Mouse (Mus musculus): ENCODE data around the gene Bub1. TPM values are rescaled to one million over a fixed set of nuclear protein-coding genes. Genes with fewer than 3 reads are reported as not detected.

Bub1 gene
- polyA plus RNA-seq, 1 experiment from 2014 or later: 109 TPM

- H3K27ac ChIP-seq (replicated peaks): peak overlapping the region; percentile 87
- H3K36me3 ChIP-seq: peaks cover 24% of the 10 kb centered on the region
- H3K9me3 ChIP-seq (replicated peaks): no peaks in the 10 kb centered on the region
- DNase-seq (ENCODE audit: low spot score): no peak
- H3K4me3 ChIP-seq: peak overlapping the region; percentile 86
- peaks cover 5% of the 10 kb centered on the region for H3K27me3 ChIP-seq (ENCODE audit: low read depth, poor library complexity, severe bottlenecking)
- H3K4me1 ChIP-seq: peaks cover 20% of the 10 kb centered on the region
- WGBS: 45% methylated on average over 11 of the region's 11 CpGs
Measured at GRCm38 (mm10) chr2:127832103-127832832, 603 bp upstream of the Bub1 start.

- Histone ChIP-seq H3K27ac (replicated peaks) (peak within 1 kb of the TSS; percentile 96), H3K9me3 (replicated peaks) (no peaks in the 10 kb centered on the region), H3K27me3 (ENCODE audit: low read depth, poor library complexity, severe bottlenecking) (no peaks in the 10 kb centered on the region), H3K4me1 (peaks cover 38% of the 10 kb centered on the region), H3K36me3 (no peaks in the 10 kb centered on the region), H3K4me3 (peak within 1 kb of the TSS; percentile 74)
- peak; percentile 89 for DNase-seq (ENCODE audit: low spot score)
- under 1% methylated on average over 37 of the region's 37 CpGs for WGBS
Measured at GRCm38 (mm10) chr2:127791919-127792603, 39.6 kb downstream of the Bub1 start, which contains the start of gene Mtln. Gene Mtln (minus strand): TSS chr2:127792488.

GRCm38 (mm10) chr2:127789651-127790270, 41.9 kb downstream of the Bub1 start:
- Histone ChIP-seq H3K27me3 (ENCODE audit: low read depth, poor library complexity, severe bottlenecking) (no peaks in the 10 kb centered on the region), H3K4me3 (peak overlapping the region; percentile 75), H3K9me3 (replicated peaks) (no peaks in the 10 kb centered on the region), H3K27ac (replicated peaks) (peak overlapping the region; percentile 93; the same call in 1 of the 2 replicates), H3K4me1 (peaks cover 38% of the 10 kb centered on the region), H3K36me3 (no peaks in the 10 kb centered on the region)
- 24% methylated on average over 9 of the region's 9 CpGs for WGBS
- DNase-seq (ENCODE audit: low spot score): no peak

GRCm38 (mm10) chr2:127789138-127789537, 42.5 kb downstream of the Bub1 start:
- WGBS: 8% methylated on average over 11 of the region's 11 CpGs
- peak overlapping the region; percentile 93 for H3K27ac ChIP-seq (replicated peaks)

GRCm38 (mm10) chr2:127788440-127789116, 43.1 kb downstream of the Bub1 start, which contains the start of gene Nphp1:
Gene Nphp1 (minus strand): TSS chr2:127788897.
- no peaks in the 10 kb centered on the region for H3K36me3 ChIP-seq
- H3K4me3 ChIP-seq: peak within 1 kb of the TSS; percentile 75
- peaks cover 38% of the 10 kb centered on the region for H3K4me1 ChIP-seq
- H3K27ac ChIP-seq (replicated peaks): peak within 1 kb of the TSS; percentile 93
- H3K9me3 ChIP-seq (replicated peaks): no peaks in the 10 kb centered on the region
- peak; percentile 87 for DNase-seq (ENCODE audit: low spot score)
- H3K27me3 ChIP-seq (ENCODE audit: low read depth, poor library complexity, severe bottlenecking): no peaks in the 10 kb centered on the region
- WGBS: under 1% methylated on average over 40 of the region's 40 CpGs

More at GRCm38 (mm10) chr2:127789138-127789537, 42.5 kb downstream of the Bub1 start:
- Histone ChIP-seq H3K4me3 (peak overlapping the region; percentile 75), H3K36me3 (no peaks in the 10 kb centered on the region), H3K9me3 (replicated peaks) (no peaks in the 10 kb centered on the region), H3K4me1 (peaks cover 38% of the 10 kb centered on the region), H3K27me3 (ENCODE audit: low read depth, poor library complexity, severe bottlenecking) (no peaks in the 10 kb centered on the region)
- DNase-seq (ENCODE audit: low spot score): peak; percentile 35

- 92% methylated on average over 5 of the region's 5 CpGs for WGBS
- DNase-seq (ENCODE audit: low spot score): no peak
- Histone ChIP-seq H3K4me1 (peaks cover 38% of the 10 kb centered on the region), H3K27me3 (ENCODE audit: low read depth, poor library complexity, severe bottlenecking) (no peaks in the 10 kb centered on the region), H3K27ac (replicated peaks) (no peak overlapping the region), H3K9me3 (replicated peaks) (no peaks in the 10 kb centered on the region), H3K36me3 (no peaks in the 10 kb centered on the region), H3K4me3 (no peak overlapping the region)
Measured at GRCm38 (mm10) chr2:127787226-127787625, 44.4 kb downstream of the Bub1 start.

GRCm38 (mm10) chr2:127778451-127778850, 53.2 kb downstream of the Bub1 start:
- DNase-seq (ENCODE audit: low spot score): no peak
- no peaks in the 10 kb centered on the region for H3K9me3 ChIP-seq (replicated peaks)
- no peak overlapping the region for H3K4me3 ChIP-seq
- no peak overlapping the region for H3K27ac ChIP-seq (replicated peaks)
- WGBS: 89% methylated on average over 5 of the region's 5 CpGs
- H3K36me3 ChIP-seq: peaks cover 51% of the 10 kb centered on the region
- peaks cover 17% of the 10 kb centered on the region for H3K4me1 ChIP-seq
- H3K27me3 ChIP-seq (ENCODE audit: low read depth, poor library complexity, severe bottlenecking): no peaks in the 10 kb centered on the region

GRCm38 (mm10) chr2:127775013-127775412, 56.7 kb downstream of the Bub1 start:
- no peak for DNase-seq (ENCODE audit: low spot score)
- 73% methylated on average over 3 of the region's 3 CpGs for WGBS
- no peaks in the 10 kb centered on the region for H3K27me3 ChIP-seq (ENCODE audit: low read depth, poor library complexity, severe bottlenecking)
- no peak overlapping the region for H3K4me3 ChIP-seq
- peak overlapping the region; percentile 85 for H3K27ac ChIP-seq (replicated peaks)
- H3K36me3 ChIP-seq: peaks cover 75% of the 10 kb centered on the region
- H3K9me3 ChIP-seq (replicated peaks): no peaks in the 10 kb centered on the region
- peaks cover 17% of the 10 kb centered on the region for H3K4me1 ChIP-seq

GRCm38 (mm10) chr2:127774578-127774941, 57.1 kb downstream of the Bub1 start:
- Histone ChIP-seq H3K9me3 (replicated peaks) (no peaks in the 10 kb centered on the region), H3K4me1 (peaks cover 17% of the 10 kb centered on the region), H3K27me3 (ENCODE audit: low read depth, poor library complexity, severe bottlenecking) (no peaks in the 10 kb centered on the region), H3K27ac (replicated peaks) (peak overlapping the region; percentile 85), H3K4me3 (peak overlapping the region; percentile 32; the same call in 1 of the 2 replicates), H3K36me3 (peaks cover 75% of the 10 kb centered on the region)
- WGBS: 12% methylated on average over 1 of the region's 1 CpGs
- DNase-seq (ENCODE audit: low spot score): no peak

- Histone ChIP-seq H3K27ac (replicated peaks) (peak overlapping the region; percentile 85), H3K9me3 (replicated peaks) (no peaks in the 10 kb centered on the region), H3K4me3 (peak overlapping the region; percentile 32; the same call in 1 of the 2 replicates), H3K36me3 (peaks cover 75% of the 10 kb centered on the region), H3K4me1 (peaks cover 17% of the 10 kb centered on the region), H3K27me3 (ENCODE audit: low read depth, poor library complexity, severe bottlenecking) (no peaks in the 10 kb centered on the region)
- 31% methylated on average over 15 of the region's 15 CpGs for WGBS
- peak; percentile 51 for DNase-seq (ENCODE audit: low spot score)
Measured at GRCm38 (mm10) chr2:127773938-127774577, 57.6 kb downstream of the Bub1 start.

GRCm38 (mm10) chr2:127761587-127761986, 70.1 kb downstream of the Bub1 start:
- no peak for DNase-seq (ENCODE audit: low spot score)
- no peak overlapping the region for H3K27ac ChIP-seq (replicated peaks)
- no peak overlapping the region for H3K4me3 ChIP-seq
- WGBS: 94% methylated on average over 5 of the region's 5 CpGs
- no peaks in the 10 kb centered on the region for H3K9me3 ChIP-seq (replicated peaks)
- peaks cover 94% of the 10 kb centered on the region for H3K36me3 ChIP-seq
- 0 out of 2 replicates have a peak, but pooled peaks cover 3% of the 10 kb centered on the region for H3K4me1 ChIP-seq
- no peaks in the 10 kb centered on the region for H3K27me3 ChIP-seq (ENCODE audit: low read depth, poor library complexity, severe bottlenecking)
